Mouse (Mus musculus) WW6 (cell line): ENCODE measurements around the gene Hira.
"Not testable (repeated sequence)": the region's sequence is repeated elsewhere in the genome, so short reads cannot be mapped to it uniquely, and the experiment has no call there.

ENCODE experiments used
- DNase-seq: peaks from one replicate; pipeline ENCODE4 v3.0.0-alpha.2; 2013; ENCODE audit warnings: low read depth, low spot score

The Hira gene

GRCm38 (mm10) chr16:18916064-18916463, 39.2 kb downstream of the Hira start:
- DNase-seq = no peak

- no peak for DNase-seq
Observed at GRCm38 (mm10) chr16:18921771-18922170, 44.9 kb downstream of the Hira start.

DNA sequence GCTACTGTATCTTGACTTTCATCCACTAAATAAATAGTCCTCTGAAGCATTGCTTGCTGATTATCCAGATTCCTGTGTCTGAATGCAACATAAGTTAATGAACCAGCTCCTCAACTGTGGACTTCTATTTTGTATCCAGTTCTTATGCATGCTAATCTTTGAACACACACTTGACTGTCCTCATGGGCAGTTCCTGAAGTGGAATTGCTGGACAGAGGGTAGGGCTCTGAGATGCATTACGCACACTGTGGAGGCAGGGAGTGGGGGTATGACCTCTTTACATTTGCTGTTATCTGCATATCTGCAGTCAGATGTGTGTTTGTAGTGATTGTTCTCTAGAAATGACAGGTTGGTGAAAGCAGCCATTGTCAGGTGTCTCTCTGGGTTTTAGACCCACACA, 51.1 kb downstream of the Hira start:
- no peak for DNase-seq

GRCm38 (mm10) chr16:18938321-18939082, 61.7 kb downstream of the Hira start:
- no peak for DNase-seq

- no peak for DNase-seq
Observed at GRCm38 (mm10) chr16:18943906-18944305, 67.1 kb downstream of the Hira start.

DNA sequence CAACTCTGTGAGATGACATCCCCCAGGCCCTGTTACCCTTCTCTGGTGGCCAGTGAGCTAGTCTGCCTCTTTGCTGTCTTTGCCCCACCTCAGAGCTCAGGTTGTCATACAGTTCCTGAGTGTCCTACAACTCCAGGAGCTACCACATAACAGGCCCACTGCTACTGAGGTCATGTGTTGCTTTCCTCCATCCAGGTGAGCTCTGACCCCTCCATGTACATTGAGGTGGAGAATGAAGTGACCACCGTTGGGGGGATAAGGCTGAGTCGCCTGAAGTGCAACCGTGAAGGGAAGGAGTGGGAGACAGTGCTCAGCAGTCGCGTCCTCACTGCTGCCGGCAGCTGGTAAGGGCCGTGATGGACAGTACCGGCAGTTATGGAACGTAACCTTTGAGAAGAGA, 72.1 kb downstream of the Hira start:
- DNase-seq = no peak

- DNase-seq = no peak
Observed at GRCm38 (mm10) chr16:18950351-18950750, 73.5 kb downstream of the Hira start.

DNA sequence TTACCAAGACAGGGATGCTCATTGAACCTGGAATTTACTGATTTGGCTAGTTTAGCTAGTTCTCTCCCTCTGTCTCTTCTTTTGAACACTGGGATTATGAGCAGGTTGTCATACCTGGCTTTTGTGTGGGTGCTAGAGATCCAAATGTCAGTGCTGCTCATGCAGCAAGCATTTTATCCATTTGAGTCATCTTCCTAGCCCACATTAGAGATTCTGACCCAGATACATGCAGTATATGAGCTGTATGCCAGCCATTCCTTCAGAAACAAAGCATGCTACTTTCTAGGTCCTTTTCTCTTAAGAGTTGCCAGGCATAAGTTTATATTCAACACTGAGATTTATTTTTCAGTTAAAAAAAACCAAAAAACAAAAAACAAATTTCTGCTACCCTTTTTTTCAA, 76.0 kb downstream of the Hira start:
- DNase-seq = no peak

- DNase-seq = no peak
Observed at GRCm38 (mm10) chr16:18955070-18955469, 78.2 kb downstream of the Hira start.

DNA sequence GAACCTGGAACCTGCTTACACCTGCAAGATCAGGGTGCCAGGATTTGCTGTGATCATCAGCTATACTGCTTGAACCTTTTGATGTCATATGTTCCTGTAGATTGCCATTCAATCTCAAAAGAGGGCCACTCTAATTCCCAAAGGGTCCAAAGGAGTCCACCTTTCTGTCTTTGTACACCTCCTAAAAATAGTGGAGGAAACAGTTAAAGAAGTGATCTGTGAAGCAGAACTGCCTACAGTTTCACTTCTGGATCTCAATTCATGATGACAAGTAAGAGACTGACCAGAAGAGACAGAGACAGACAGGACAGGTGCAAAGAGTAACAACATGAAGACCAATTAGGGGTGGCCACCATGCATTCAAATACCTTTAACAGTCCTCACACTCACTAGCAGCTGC, 86.6 kb downstream of the Hira start:
- DNase-seq = no peak

DNA sequence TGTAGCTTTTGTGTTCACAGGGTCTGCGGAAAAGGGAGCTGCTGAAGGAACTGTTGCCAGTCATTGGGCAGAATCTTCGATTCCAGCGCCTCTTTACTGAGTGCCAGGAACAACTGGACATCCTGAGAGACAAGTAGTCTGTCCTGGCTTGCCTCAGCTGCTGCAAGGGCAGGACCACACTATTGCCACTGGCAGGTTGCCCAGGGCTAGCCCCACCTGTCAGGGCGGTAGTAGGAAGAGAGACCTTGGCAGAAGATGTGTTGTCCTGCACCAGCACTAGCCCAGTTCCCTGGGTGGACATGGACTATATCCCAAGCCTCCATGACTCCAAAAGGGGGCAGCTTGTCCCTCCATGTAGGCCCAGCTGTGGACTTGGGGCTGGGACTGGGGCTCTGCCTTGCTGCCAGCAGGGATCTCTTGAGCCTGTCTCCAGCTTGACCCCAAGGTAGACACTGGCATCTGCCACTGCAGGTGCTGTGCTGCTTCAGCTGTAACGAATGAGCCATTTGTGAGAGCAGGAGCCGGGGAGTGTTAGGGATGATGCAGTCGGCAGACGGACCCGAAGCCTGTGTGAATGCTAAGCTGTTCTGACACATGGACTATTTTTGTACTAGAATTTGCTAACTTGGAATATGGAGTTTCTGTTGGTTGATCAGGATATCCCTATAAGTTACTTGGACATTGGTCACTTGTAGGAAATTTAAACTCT, 92.7 kb downstream of the Hira start:
- no peak for DNase-seq

GRCm38 (mm10) chr16:18970837-18971236, 94.0 kb downstream of the Hira start:
- DNase-seq = no peak

DNA sequence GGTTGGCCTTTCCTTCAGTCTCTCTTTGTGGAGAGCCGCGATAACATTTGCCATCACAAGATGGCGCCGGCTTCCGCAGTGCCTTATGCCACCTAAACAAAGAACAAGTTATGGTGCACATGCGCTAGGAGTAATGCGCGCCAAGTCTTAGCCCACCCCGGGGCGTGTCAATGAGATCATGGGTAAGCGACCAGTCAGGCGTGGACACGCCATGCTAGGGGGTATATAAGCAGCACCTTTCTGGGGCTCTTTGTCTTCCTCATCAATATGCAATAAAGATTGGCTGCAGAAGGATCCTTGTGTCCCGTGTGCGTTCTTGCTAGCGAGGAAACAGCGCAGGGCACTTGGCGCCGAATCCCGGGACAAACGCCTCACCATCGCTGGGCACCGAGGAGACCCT, 98.8 kb downstream of the Hira start:
- DNase-seq = not testable (repeated sequence)

DNA sequence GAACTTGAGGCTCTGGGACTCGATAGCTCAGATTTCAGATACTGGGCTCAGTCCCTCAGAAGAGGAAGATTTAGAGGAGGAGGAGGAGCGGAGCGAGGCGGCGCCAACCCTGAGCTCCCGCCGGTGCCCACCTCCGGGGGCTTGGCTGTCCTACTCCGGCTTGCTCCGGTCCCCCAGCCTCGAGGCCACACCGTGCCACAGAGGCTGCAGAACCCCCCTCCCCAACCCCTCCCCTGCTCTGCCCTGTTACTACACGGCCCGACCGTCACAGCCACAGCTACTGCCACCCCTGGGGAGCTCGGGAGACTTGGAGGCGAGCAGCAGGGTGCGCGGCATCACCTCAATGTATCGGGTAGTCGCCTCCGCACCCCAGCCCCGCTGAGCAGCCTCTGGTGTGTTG, 99.5 kb downstream of the Hira start:
- DNase-seq = no peak

- DNase-seq = no peak
Observed at GRCm38 (mm10) chr16:18986381-18986780, 109.5 kb downstream of the Hira start.

- DNase-seq = no peak
Observed at GRCm38 (mm10) chr16:18986860-18987259, 110.0 kb downstream of the Hira start.

GRCm38 (mm10) chr16:19002610-19003389, 126.0 kb downstream of the Hira start:
- DNase-seq = peak; percentile 4

- no peak for DNase-seq
Observed at GRCm38 (mm10) chr16:19003757-19004156, 126.9 kb downstream of the Hira start.

DNA sequence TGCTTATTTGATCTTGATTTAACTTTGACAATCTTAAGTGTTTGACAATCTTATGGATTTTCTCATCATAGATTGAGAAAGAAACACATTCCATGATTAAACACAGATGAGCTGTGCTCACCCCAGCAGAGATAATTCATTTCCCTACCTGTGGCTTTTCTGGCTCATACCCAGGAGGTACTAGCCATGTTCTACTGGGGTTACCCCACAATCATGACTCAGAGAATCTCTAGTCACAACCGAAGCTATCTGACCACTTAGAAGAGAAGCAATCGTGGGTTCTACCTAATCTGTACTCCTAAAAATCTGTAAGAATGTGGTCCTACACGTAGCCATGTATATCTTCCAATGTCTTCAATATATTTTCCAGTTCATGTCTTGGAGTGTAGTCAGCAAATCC, 128.5 kb downstream of the Hira start:
- DNase-seq = no peak

DNA sequence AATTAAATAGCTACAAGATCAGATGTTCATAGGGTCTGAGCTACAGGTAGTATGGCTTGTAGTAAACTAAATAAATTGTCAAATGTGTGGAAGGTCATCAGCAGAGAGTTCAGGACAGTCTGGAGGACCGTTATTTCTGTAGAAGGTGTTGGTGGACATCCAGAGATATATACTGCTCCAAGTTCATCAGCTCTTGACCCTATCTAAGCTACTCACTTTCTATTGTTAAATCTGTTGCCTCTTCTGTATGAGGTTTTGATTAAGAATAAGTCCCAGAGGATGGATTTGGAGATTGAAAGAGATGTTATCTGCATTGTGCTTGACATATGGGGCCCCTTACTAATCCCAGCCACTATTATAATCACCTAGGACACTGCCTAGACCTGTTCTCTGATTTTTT, 129.9 kb downstream of the Hira start:
- DNase-seq = no peak

DNA sequence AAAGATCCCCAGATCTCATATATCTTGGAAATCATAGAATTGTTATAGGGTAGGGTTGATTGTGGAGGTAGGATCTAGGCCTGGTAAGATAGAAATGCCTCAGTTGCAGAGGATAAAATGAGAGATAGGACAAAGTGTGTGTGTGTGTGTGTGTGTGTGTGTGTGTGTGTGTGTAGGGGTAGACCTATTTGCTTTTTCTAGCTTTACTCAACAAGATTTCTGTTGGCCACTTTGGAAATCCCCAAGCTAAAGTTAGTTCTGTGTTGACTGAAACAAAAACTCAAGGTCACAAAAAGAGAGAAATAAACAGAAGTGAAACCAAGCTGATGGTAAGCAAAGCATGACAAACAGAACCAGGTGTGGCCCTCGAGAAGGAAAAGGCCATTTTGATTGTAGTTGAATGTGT, 130.4 kb downstream of the Hira start:
- not testable (repeated sequence) for DNase-seq

DNA sequence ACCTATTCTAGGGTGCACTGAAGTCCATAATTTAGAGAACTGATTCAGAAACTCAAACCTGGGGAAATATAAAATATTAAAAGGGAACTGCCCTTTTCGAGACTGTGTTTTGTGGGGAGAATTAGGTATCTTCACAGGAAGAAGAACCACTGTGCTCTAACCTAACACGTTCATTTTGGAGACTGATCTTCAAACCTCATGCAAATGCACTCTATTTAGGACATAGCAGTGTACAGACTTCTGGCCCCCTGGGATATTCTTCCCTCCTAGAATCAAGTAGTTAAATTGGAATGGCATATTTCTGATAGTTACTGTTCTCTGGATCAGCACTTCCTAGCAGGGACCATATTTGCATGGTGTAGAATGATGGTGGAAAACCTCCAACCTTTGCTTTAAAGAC, 133.9 kb downstream of the Hira start:
- DNase-seq = no peak
